Mouse (Mus musculus) neural tube, embryonic 11.5 days (tissue): ENCODE results near the gene Bag1. TPM values are rescaled to one million over a fixed set of nuclear protein-coding genes. Genes with fewer than 3 reads are reported as not detected.

Experiments used
- ATAC-seq: fragments of 200-750 bp; cut with Nextera tagmentation; 2 replicates; pipeline ENCODE4 v1.8.0; 2017; ENCODE audit warnings: moderate number of reproducible peaks, mild to moderate bottlenecking, moderate TSS enrichment, moderate library complexity; ENCODE audit not compliant: insufficient read depth, low FRiP score, low TSS enrichment
- DNase-seq: peaks from one replicate; pipeline ENCODE4 v3.0.0-alpha.2; 2015; ENCODE audit warnings: low spot score
- H3K27ac ChIP-seq: fragments of 300-500 bp; sonication (generic); 2 replicates; pipeline ENCODE4 v1.5.1; 2014; ENCODE audit warnings: low read depth, mild to moderate bottlenecking, low read length
- H3K27me3 ChIP-seq: fragments of 300-500 bp; sonication (generic); 2 replicates; pipeline ENCODE4 v1.6.1; 2014; ENCODE audit warnings: mild to moderate bottlenecking, low read length, mixed read lengths; ENCODE audit not compliant: control insufficient read depth, insufficient read depth
- H3K36me3 ChIP-seq: fragments of 300-500 bp; sonication (generic); 2 replicates; pipeline ENCODE4 v1.6.1; 2014; ENCODE audit warnings: mild to moderate bottlenecking, low read length, moderate library complexity, mixed read lengths; ENCODE audit not compliant: control insufficient read depth, insufficient read depth
- H3K4me1 ChIP-seq: fragments of 300-500 bp; sonication (generic); 2 replicates; pipeline ENCODE4 v1.6.1; 2014; ENCODE audit warnings: low read length, mixed read lengths; ENCODE audit not compliant: control insufficient read depth, insufficient read depth
- H3K4me2 ChIP-seq: fragments of 300-500 bp; sonication (generic); 2 replicates; pipeline ENCODE4 v1.6.1; 2014; ENCODE audit warnings: low read depth, mild to moderate bottlenecking, moderate library complexity
- H3K4me3 ChIP-seq: fragments of 300-500 bp; sonication (generic); 2 replicates; pipeline ENCODE4 v1.5.1; 2014; ENCODE audit warnings: low read depth, low read length
- H3K9ac ChIP-seq: fragments of 300-500 bp; sonication (generic); 2 replicates; pipeline ENCODE4 v1.6.1; 2014; ENCODE audit warnings: mild to moderate bottlenecking, low read length
- H3K9me3 ChIP-seq: fragments of 300-500 bp; sonication (generic); 2 replicates; pipeline ENCODE4 v1.6.1; 2016; ENCODE audit warnings: low read length; ENCODE audit not compliant: control insufficient read depth
- WGBS: fragments of 180-500 bp; shearing (Covaris S2); extraction: QIAGEN DNeasy Blood & Tissue Kit; methylation state at CpG from one replicate; pipeline ENCODE4 v1.1.7; 2014; 5-methylcytosine and 5-hydroxymethylcytosine counted together
- polyA plus RNA-seq: library from polyadenylated mRNA; unstranded; fragments of >200 nt; fragmentation: Nextera tagmentation; extraction: Ambion mirVana; gene quantifications from 2 replicates; pipeline ENCODE4 v1.2.1, GENCODE M21; 2014

Gene Bag1
- polyA plus RNA-seq, 1 experiment from 2014 or later = 226 TPM

GRCm38 (mm10) chr4:40971744-40972143 lies 23.6 kb upstream of the Bag1 start:
- H3K4me3 ChIP-seq = peak overlapping the region; percentile 97
- 26% methylated on average over 13 of the region's 13 CpGs for WGBS
- no peaks in the 10 kb centered on the region for H3K27me3 ChIP-seq
- DNase-seq = peak; percentile 26
- ATAC-seq = no peak
- H3K4me1 ChIP-seq = no peaks in the 10 kb centered on the region
- peaks cover 6% of the 10 kb centered on the region; the same call in 1 of the 2 replicates for H3K36me3 ChIP-seq
- H3K9me3 ChIP-seq = no peaks in the 10 kb centered on the region
- H3K4me2 ChIP-seq = peak overlapping the region; percentile 73
- H3K9ac ChIP-seq = no peak overlapping the region
- H3K27ac ChIP-seq = peak overlapping the region; percentile 84; the same call in 1 of the 2 replicates

GRCm38 (mm10) chr4:40970842-40971701 lies 23.0 kb upstream of the Bag1 start, which contains the start of gene Nfx1:
Gene Nfx1, plus strand, starts transcription at chr4:40970906.
- under 1% methylated on average over 80 of the region's 85 CpGs for WGBS

DNA sequence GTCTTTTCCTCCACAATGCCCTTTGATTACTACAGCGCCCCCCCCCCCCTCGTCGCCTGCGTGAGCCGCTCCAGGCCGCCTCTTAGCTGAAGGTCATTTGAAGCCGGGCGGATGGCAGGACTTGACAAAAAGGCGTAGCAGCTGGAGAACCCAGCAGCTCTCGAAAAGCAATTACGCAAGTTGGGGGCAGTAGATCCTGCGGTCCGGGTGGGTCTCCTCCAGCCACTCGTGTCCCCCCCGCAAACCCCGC lies 22.4 kb upstream of the Bag1 start:
- H3K27ac ChIP-seq = peak overlapping the region; percentile 84
- ATAC-seq = no peak; the same call in 1 of the 2 replicates
- H3K4me2 ChIP-seq = peak overlapping the region; percentile 73
- no peak for DNase-seq
- peak overlapping the region; percentile 81 for H3K9ac ChIP-seq
- no peaks in the 10 kb centered on the region for H3K9me3 ChIP-seq
- H3K27me3 ChIP-seq = no peaks in the 10 kb centered on the region
- H3K4me1 ChIP-seq = no peaks in the 10 kb centered on the region
- H3K4me3 ChIP-seq = peak overlapping the region; percentile 97
- 0% methylated on average over 16 of the region's 16 CpGs for WGBS
- 0 out of 2 replicates have a peak, but pooled peaks cover 2% of the 10 kb centered on the region for H3K36me3 ChIP-seq

More at GRCm38 (mm10) chr4:40970842-40971701, 23.0 kb upstream of the Bag1 start, which contains the start of gene Nfx1:
- ATAC-seq (peak; percentile 94), DNase-seq (peak; percentile 95)
- Histone ChIP-seq H3K4me1 (no peaks in the 10 kb centered on the region), H3K9me3 (no peaks in the 10 kb centered on the region), H3K27ac (peak within 1 kb of the TSS; percentile 84), H3K9ac (peak within 1 kb of the TSS; percentile 81), H3K4me3 (peak within 1 kb of the TSS; percentile 97), H3K27me3 (no peaks in the 10 kb centered on the region), H3K4me2 (peak within 1 kb of the TSS; percentile 73), H3K36me3 (0 out of 2 replicates have a peak, but pooled peaks cover 2% of the 10 kb centered on the region)

DNA sequence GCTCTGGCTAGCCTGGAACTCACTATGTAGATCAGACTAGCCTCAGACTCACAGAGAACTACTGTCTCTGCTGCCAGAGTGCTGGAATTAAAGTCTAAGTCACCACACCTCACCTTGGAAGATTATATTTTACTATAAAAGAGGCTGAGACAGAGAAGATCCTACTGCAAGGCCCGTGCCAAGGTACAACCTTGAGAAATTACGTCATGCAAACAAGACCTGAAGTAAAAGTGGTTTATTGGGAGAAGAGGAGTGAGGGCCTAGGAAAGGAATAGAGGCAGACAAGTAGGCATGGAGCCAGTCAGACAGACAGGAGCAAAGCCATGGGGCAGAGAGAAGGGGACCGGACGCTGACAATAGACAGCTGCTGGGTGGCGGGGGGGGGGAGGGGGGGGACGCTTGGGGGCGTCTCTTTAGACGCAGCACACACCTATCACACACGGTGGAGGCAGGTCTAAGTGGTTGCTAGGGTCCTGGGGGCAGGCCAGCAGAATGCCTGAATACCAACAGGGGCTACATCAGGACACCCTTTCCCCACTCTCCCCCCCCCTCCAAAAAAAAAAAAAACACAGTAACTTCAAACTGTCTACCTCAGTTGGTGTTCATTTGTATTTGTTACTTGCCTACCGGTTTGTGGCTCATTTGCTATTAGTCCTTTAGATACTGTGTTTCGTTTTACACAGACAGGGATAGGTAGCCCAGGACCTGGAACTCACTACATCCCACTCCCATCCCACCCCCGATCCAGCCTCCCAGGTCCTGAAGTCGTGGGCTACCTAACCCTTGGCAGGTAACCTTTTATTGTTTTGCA lies 21.9 kb upstream of the Bag1 start:
- H3K4me3 ChIP-seq = peak overlapping the region; percentile 97
- ATAC-seq (peak; percentile 32), DNase-seq (peak; percentile 13)
- H3K9me3 ChIP-seq = no peaks in the 10 kb centered on the region
- H3K36me3 ChIP-seq = 0 out of 2 replicates have a peak, but pooled peaks cover 2% of the 10 kb centered on the region
- H3K4me1 ChIP-seq = no peaks in the 10 kb centered on the region
- peak overlapping the region; percentile 73 for H3K4me2 ChIP-seq
- 16% methylated on average over 10 of the region's 13 CpGs for WGBS
- peak overlapping the region; percentile 81 for H3K9ac ChIP-seq
- peak overlapping the region; percentile 84 for H3K27ac ChIP-seq
- H3K27me3 ChIP-seq = no peaks in the 10 kb centered on the region

GRCm38 (mm10) chr4:40969161-40969560 lies 21.1 kb upstream of the Bag1 start:
- Histone ChIP-seq H3K36me3 (0 out of 2 replicates have a peak, but pooled peaks cover 2% of the 10 kb centered on the region), H3K9me3 (no peaks in the 10 kb centered on the region), H3K4me2 (no peak overlapping the region), H3K27ac (no peak overlapping the region), H3K9ac (no peak overlapping the region), H3K4me3 (no peak overlapping the region), H3K27me3 (no peaks in the 10 kb centered on the region), H3K4me1 (no peaks in the 10 kb centered on the region)
- 84% methylated on average over 4 of the region's 4 CpGs for WGBS
- ATAC-seq (no peak), DNase-seq (no peak)

- Histone ChIP-seq H3K9ac (no peak overlapping the region), H3K4me1 (no peaks in the 10 kb centered on the region), H3K36me3 (peaks cover 12% of the 10 kb centered on the region), H3K4me2 (no peak overlapping the region), H3K9me3 (no peaks in the 10 kb centered on the region), H3K27me3 (no peaks in the 10 kb centered on the region), H3K27ac (no peak overlapping the region), H3K4me3 (no peak overlapping the region)
- ATAC-seq (no peak), DNase-seq (no peak)
- 92% methylated on average over 3 of the region's 3 CpGs for WGBS
Measured at GRCm38 (mm10) chr4:40963536-40963935, 15.4 kb upstream of the Bag1 start.

DNA sequence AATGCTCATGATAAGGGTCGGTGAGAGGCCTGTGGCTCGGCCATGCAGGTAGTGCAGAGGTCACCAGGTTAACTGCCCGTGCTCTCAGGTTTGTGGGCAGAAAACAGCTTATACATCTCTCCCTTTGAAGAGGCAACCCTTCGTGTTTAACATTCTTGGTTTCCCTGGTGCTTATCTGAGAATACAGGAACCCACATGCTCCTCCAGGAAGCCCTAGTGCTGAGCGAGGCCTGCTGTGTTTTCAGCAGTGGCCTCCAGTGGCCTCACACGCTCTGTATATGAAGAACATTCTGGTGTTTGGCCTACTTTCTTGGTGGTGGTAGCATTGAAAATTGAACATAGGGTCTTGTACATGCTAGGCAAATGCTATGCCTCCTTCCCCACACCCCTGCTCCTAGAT lies 7.8 kb upstream of the Bag1 start:
- WGBS = 92% methylated on average over 6 of the region's 6 CpGs
- H3K4me2 ChIP-seq = no peak overlapping the region
- H3K27me3 ChIP-seq = no peaks in the 10 kb centered on the region
- no peak overlapping the region for H3K27ac ChIP-seq
- no peak overlapping the region for H3K9ac ChIP-seq
- DNase-seq (no peak), ATAC-seq (no peak)
- no peaks in the 10 kb centered on the region for H3K9me3 ChIP-seq
- no peak overlapping the region for H3K4me3 ChIP-seq
- H3K4me1 ChIP-seq = no peaks in the 10 kb centered on the region
- H3K36me3 ChIP-seq = peaks cover 18% of the 10 kb centered on the region

GRCm38 (mm10) chr4:40953521-40953920 lies 5.4 kb upstream of the Bag1 start:
- H3K36me3 ChIP-seq = peaks cover 12% of the 10 kb centered on the region
- H3K4me1 ChIP-seq = peaks cover 5% of the 10 kb centered on the region; the same call in 1 of the 2 replicates

More at GRCm38 (mm10) chr4:40953521-40953920, 5.4 kb upstream of the Bag1 start:
- Histone ChIP-seq H3K27me3 (no peaks in the 10 kb centered on the region), H3K9ac (no peak overlapping the region), H3K9me3 (no peaks in the 10 kb centered on the region), H3K4me2 (no peak overlapping the region), H3K27ac (no peak overlapping the region), H3K4me3 (no peak overlapping the region)
- WGBS = 96% methylated on average over 1 of the region's 1 CpGs
- ATAC-seq = no peak
- peak; percentile 12 for DNase-seq
